Mouse (Mus musculus): ENCODE data around the gene Dap.

The Dap gene

GRCm38 (mm10) chr15:31261094-31261493 is 37.0 kb downstream of the Dap start:
- no peak for DNase-seq (ENCODE audit: low read depth, low spot score)

GRCm38 (mm10) chr15:31262361-31262760 is 38.2 kb downstream of the Dap start:
- DNase-seq (ENCODE audit: low read depth, low spot score), result no peak

- DNase-seq (ENCODE audit: low read depth, low spot score), result no peak
Measured at GRCm38 (mm10) chr15:31264827-31265226, 40.7 kb downstream of the Dap start.

GRCm38 (mm10) chr15:31265404-31265803 is 41.3 kb downstream of the Dap start:
- DNase-seq (ENCODE audit: low read depth, low spot score), result no peak

GRCm38 (mm10) chr15:31265845-31266244 is 41.7 kb downstream of the Dap start:
- DNase-seq (ENCODE audit: low read depth, low spot score), result no peak

- DNase-seq (ENCODE audit: low read depth, low spot score), result no peak
Measured at GRCm38 (mm10) chr15:31268148-31268547, 44.0 kb downstream of the Dap start.

- no peak for DNase-seq (ENCODE audit: low read depth, low spot score)
Measured at GRCm38 (mm10) chr15:31269558-31269957, 45.4 kb downstream of the Dap start.

GRCm38 (mm10) chr15:31272695-31273094 is 48.6 kb downstream of the Dap start:
- DNase-seq (ENCODE audit: low read depth, low spot score), result no peak

- DNase-seq (ENCODE audit: low read depth, low spot score), result no peak
Measured at GRCm38 (mm10) chr15:31273509-31273908, 49.4 kb downstream of the Dap start.

GRCm38 (mm10) chr15:31278090-31278489 is 54.0 kb downstream of the Dap start:
- DNase-seq (ENCODE audit: low read depth, low spot score), result no peak

GRCm38 (mm10) chr15:31279120-31279519 is 55.0 kb downstream of the Dap start:
- no peak for DNase-seq (ENCODE audit: low read depth, low spot score)

GRCm38 (mm10) chr15:31279577-31280004 is 55.5 kb downstream of the Dap start:
- no peak for DNase-seq (ENCODE audit: low read depth, low spot score)

GRCm38 (mm10) chr15:31280059-31280458 is 55.9 kb downstream of the Dap start:
- DNase-seq (ENCODE audit: low read depth, low spot score), result no peak

- DNase-seq (ENCODE audit: low read depth, low spot score), result no peak
Measured at GRCm38 (mm10) chr15:31280683-31281082, 56.6 kb downstream of the Dap start.

GRCm38 (mm10) chr15:31281830-31282229 is 57.7 kb downstream of the Dap start:
- no peak for DNase-seq (ENCODE audit: low read depth, low spot score)

GRCm38 (mm10) chr15:31282353-31282752 is 58.2 kb downstream of the Dap start:
- no peak for DNase-seq (ENCODE audit: low read depth, low spot score)

- DNase-seq (ENCODE audit: low read depth, low spot score), result no peak
Measured at GRCm38 (mm10) chr15:31284142-31284541, 60.0 kb downstream of the Dap start.

- DNase-seq (ENCODE audit: low read depth, low spot score), result no peak
Measured at GRCm38 (mm10) chr15:31284922-31285631, 61.0 kb downstream of the Dap start.

- no peak for DNase-seq (ENCODE audit: low read depth, low spot score)
Measured at GRCm38 (mm10) chr15:31285695-31286094, 61.6 kb downstream of the Dap start.

GRCm38 (mm10) chr15:31292627-31293026 is 68.5 kb downstream of the Dap start:
- no peak for DNase-seq (ENCODE audit: low read depth, low spot score)

- no peak for DNase-seq (ENCODE audit: low read depth, low spot score)
Measured at GRCm38 (mm10) chr15:31294311-31294710, 70.2 kb downstream of the Dap start.

- DNase-seq (ENCODE audit: low read depth, low spot score), result no peak
Measured at GRCm38 (mm10) chr15:31296882-31297776, 73.0 kb downstream of the Dap start.

GRCm38 (mm10) chr15:31297777-31298137 is 73.6 kb downstream of the Dap start:
- no peak for DNase-seq (ENCODE audit: low read depth, low spot score)
